In genomic region chr1:36845031-36845430, GRCm38 (mm10) we compare ENCODE assay signal across 18 mouse cellular contexts.
A peak's percentile ranks its signal among the peaks of the same experiment; 100 is the strongest.
DNase-seq lines count a peak whose midpoint lies in the region; ATAC-seq lines count a peak whose summit lies in the region.
"Had no signal": no experiment of that assay in that cellular context is flagged by ENCODE, and none has a peak within 500 bp of the region (broad histone marks: within the 10 kb centered on the region; RNA-seq: fewer than 3 reads in every experiment).

No protein-coding gene starts in this region.

- peaks cover 17% of the 10 kb centered on the region for H3K4me1 ChIP-seq in kidney, embryonic 15.5 days
- peaks cover 8% of the 10 kb centered on the region for H3K4me1 ChIP-seq in midbrain, embryonic 10.5 days
- H3K4me1 ChIP-seq in midbrain, embryonic 13.5 days (replicated peaks) = peaks cover 6% of the 10 kb centered on the region; the same call in 1 of the 2 replicates
- H3K4me1 ChIP-seq: hindbrain, embryonic 15.5 days had no signal

- H3K4me2 ChIP-seq in kidney, embryonic 15.5 days = no peak overlapping the region
- no peak overlapping the region for H3K4me2 ChIP-seq in midbrain, embryonic 13.5 days (replicated peaks)
- H3K4me2 ChIP-seq: embryonic facial prominence, embryonic 13.5 days; heart, embryonic 13.5 days; hindbrain, embryonic 15.5 days; neural tube, embryonic 13.5 days had no signal

- intact Hi-C loops in left cerebral cortex, postnatal 10 days (cut with DNase I) = no loop called here

- H3K36me3 ChIP-seq in kidney, embryonic 15.5 days = peaks cover 15% of the 10 kb centered on the region
- H3K36me3 ChIP-seq in midbrain, embryonic 10.5 days = peaks cover 24% of the 10 kb centered on the region; the same call in 1 of the 2 replicates
- peaks cover 14% of the 10 kb centered on the region for H3K36me3 ChIP-seq in midbrain, embryonic 13.5 days

- 21% methylated on average over 5 of the region's 5 CpGs for WGBS in kidney, embryonic 15.5 days
- 30% methylated on average over 5 of the region's 5 CpGs for WGBS in midbrain, embryonic 10.5 days
- 30% methylated on average over 5 of the region's 5 CpGs for WGBS in midbrain, embryonic 13.5 days

- H3K27ac ChIP-seq in kidney, embryonic 15.5 days = no peak overlapping the region
- peak overlapping the region; percentile 18; the same call in 1 of the 2 replicates for H3K27ac ChIP-seq in midbrain, embryonic 10.5 days (replicated peaks)
- H3K27ac ChIP-seq in midbrain, embryonic 13.5 days = no peak overlapping the region
- H3K27ac ChIP-seq: embryonic facial prominence, embryonic 13.5 days; heart, embryonic 13.5 days; hindbrain, embryonic 15.5 days; neural tube, embryonic 13.5 days had no signal

- DNase-seq in kidney, postnatal 14 days = no peak
- DNase-seq in midbrain, embryonic 10.5 days (ENCODE audit: low spot score) = no peak
- DNase-seq in ZHBTc4 (ENCODE audit: low read depth, low spot score) = peak; percentile 91
- DNase-seq in ovary, adult 18-20 months (ENCODE audit: low spot score) = no peak
- no peak for DNase-seq in left cerebral cortex, postnatal 10 days (ENCODE audit: extremely low spot score in 1 of 2, low spot score in 2 of 2)
- DNase-seq: cerebellum, adult 18-20 months; cerebellum, postnatal 36 days; kidney, adult 8-10 months; liver; lung, postnatal 36 days; thymus, postnatal 14 days had no signal

- H3K27me3 ChIP-seq in kidney, embryonic 15.5 days = no peaks in the 10 kb centered on the region
- no peaks in the 10 kb centered on the region for H3K27me3 ChIP-seq in midbrain, embryonic 10.5 days (ENCODE audit: low read depth, poor library complexity, severe bottlenecking)
- no peaks in the 10 kb centered on the region for H3K27me3 ChIP-seq in midbrain, embryonic 13.5 days
- H3K27me3 ChIP-seq: embryonic facial prominence, embryonic 13.5 days; heart, embryonic 13.5 days; hindbrain, embryonic 15.5 days; neural tube, embryonic 13.5 days had no signal

- no peak overlapping the region for H3K9ac ChIP-seq in kidney, embryonic 15.5 days
- no peak overlapping the region for H3K9ac ChIP-seq in midbrain, embryonic 13.5 days (replicated peaks)
- H3K9ac ChIP-seq: embryonic facial prominence, embryonic 13.5 days; heart, embryonic 13.5 days; hindbrain, embryonic 15.5 days; neural tube, embryonic 13.5 days had no signal

- H3K4me3 ChIP-seq in kidney, embryonic 15.5 days (replicated peaks) = no peak overlapping the region
- H3K4me3 ChIP-seq in midbrain, embryonic 10.5 days = no peak overlapping the region
- no peak overlapping the region for H3K4me3 ChIP-seq in midbrain, embryonic 13.5 days (replicated peaks)
- H3K4me3 ChIP-seq: embryonic facial prominence, embryonic 13.5 days; heart, embryonic 13.5 days; hindbrain, embryonic 15.5 days; neural tube, embryonic 13.5 days had no signal

- no peaks in the 10 kb centered on the region for H3K9me3 ChIP-seq in kidney, embryonic 15.5 days (replicated peaks)
- no peaks in the 10 kb centered on the region for H3K9me3 ChIP-seq in midbrain, embryonic 10.5 days (replicated peaks)
- no peaks in the 10 kb centered on the region for H3K9me3 ChIP-seq in midbrain, embryonic 13.5 days
- H3K9me3 ChIP-seq: embryonic facial prominence, embryonic 13.5 days; heart, embryonic 13.5 days; hindbrain, embryonic 15.5 days; neural tube, embryonic 13.5 days had no signal

- peak; percentile 54 for ATAC-seq in kidney, embryonic 15.5 days (replicated peaks; ENCODE audit: low FRiP score)
- ATAC-seq in midbrain, embryonic 13.5 days = no peak
- ATAC-seq: forebrain, embryonic 16.5 days had no signal
